Mouse (Mus musculus) cerebellum, adult 2 months (tissue): ENCODE results near the gene Tnik. TPM values are rescaled to one million over a fixed set of nuclear protein-coding genes. Genes with fewer than 3 reads are reported as not detected.

Experiments
- DNase-seq, 2 experiments: peaks; one replicate each; pipeline ENCODE4 v3.0.0; 2021
- H3K27ac ChIP-seq: fragments of 200-500 bp; 2 replicates; pipeline ENCODE4 v1.5.1; 2012; ENCODE audit warnings: low read length, control low read depth, inconsistent platforms; ENCODE audit not compliant: insufficient read depth
- H3K27me3 ChIP-seq: fragments of 200-500 bp; 2 replicates; pipeline ENCODE4 v1.6.1; 2012; ENCODE audit warnings: inconsistent platforms, mild to moderate bottlenecking, low read length, moderate library complexity; ENCODE audit not compliant: control insufficient read depth, insufficient read depth
- H3K4me1 ChIP-seq: fragments of 200-500 bp; 2 replicates; pipeline ENCODE4 v1.6.1; 2011; ENCODE audit warnings: low read length; ENCODE audit not compliant: control insufficient read depth, insufficient read depth
- H3K4me3 ChIP-seq: fragments of 200-500 bp; replicated peaks from 2 replicates; pipeline ENCODE3; 2011; ENCODE audit warnings: mild to moderate bottlenecking, low read depth, low read length, control low read depth; ENCODE audit not compliant: insufficient read depth
- CTCF ChIP-seq: fragments of 200-500 bp; IDR thresholded peaks from 2 replicates; pipeline ENCODE4 v1.5.1; 2011; ENCODE audit warnings: low read depth, mild to moderate bottlenecking, control low read depth, low read length, moderate library complexity, borderline replicate concordance; ENCODE audit not compliant: insufficient read depth
- POLR2A ChIP-seq: fragments of 200-500 bp; IDR thresholded peaks from 2 replicates; pipeline ENCODE4 v1.6.1; 2011; ENCODE audit warnings: low read length, control low read depth, borderline replicate concordance; ENCODE audit not compliant: insufficient read depth
- WGBS: fragments of 180-500 bp; shearing (Covaris S2); methylation state at CpG from one replicate; pipeline ENCODE4 v1.1.7; 2018; 5-methylcytosine and 5-hydroxymethylcytosine counted together
- polyA plus RNA-seq: library from polyadenylated mRNA; depleted of rRNA; stranded (reverse); fragments of >200 nt; gene quantifications from 2 replicates; pipeline ENCODE4 v1.2.3, GENCODE M21; 2012

The Tnik gene
- polyA plus RNA-seq, 1 experiment, result 72.0 TPM

GRCm38 (mm10) chr3:28593922-28594321 lies 330.9 kb downstream of the Tnik start:
- Histone ChIP-seq H3K27ac (no peak overlapping the region), H3K4me3 (no peak overlapping the region), H3K27me3 (no peaks in the 10 kb centered on the region), H3K4me1 (peaks cover 8% of the 10 kb centered on the region; the same call in 1 of the 2 replicates)
- no peak for DNase-seq
- 90% methylated on average over 16 of the region's 16 CpGs for WGBS
- TF ChIP-seq POLR2A (no peak), CTCF (no peak)

DNA sequence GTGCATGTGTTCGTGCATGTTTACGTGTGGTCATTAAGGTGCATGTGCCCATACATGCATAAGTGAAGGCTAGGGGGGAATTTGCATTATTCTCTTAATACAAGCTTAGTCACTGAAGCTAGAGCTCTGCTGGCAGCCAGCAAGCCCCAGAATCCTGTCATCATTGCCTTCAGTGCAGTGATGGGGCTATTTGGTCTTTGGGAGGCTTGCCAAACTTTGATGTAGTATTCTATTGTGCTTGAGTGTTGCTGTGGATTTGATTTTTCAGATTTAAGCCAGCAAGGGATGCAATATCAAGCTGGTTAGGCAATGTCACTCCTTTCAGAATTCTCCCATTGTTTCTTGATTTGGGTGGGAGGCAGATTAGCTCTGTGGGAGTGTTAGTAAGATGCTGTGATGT lies 336.5 kb downstream of the Tnik start:
- Histone ChIP-seq H3K4me3 (no peak overlapping the region), H3K4me1 (no peaks in the 10 kb centered on the region), H3K27ac (no peak overlapping the region), H3K27me3 (no peaks in the 10 kb centered on the region)
- 64% methylated on average over 2 of the region's 2 CpGs for WGBS
- no peak for TF ChIP-seq CTCF
- no peak for TF ChIP-seq POLR2A
- no peak for DNase-seq

DNA sequence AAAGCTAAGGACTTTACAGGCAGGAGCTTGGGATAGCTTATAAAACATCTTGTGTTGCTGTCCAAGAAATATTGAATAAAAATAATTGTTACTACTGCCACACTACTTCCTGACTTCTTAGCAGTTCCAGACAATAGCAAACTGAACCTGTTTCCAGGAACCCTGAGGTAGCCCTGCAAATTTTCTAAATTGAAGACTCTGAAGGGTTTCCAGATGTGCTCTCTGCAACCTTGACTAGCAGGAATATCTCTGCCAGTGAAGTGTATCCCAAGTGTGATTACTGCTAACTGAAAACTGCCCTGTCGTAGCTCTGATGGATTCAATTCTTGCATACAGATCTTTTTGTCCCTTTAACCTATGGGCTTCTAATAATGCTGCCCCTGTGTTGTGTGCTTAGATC lies 343.7 kb downstream of the Tnik start:
- Histone ChIP-seq H3K27me3 (no peaks in the 10 kb centered on the region), H3K27ac (no peak overlapping the region), H3K4me3 (no peak overlapping the region), H3K4me1 (no peaks in the 10 kb centered on the region)
- 56% methylated on average over 1 of the region's 1 CpGs for WGBS
- DNase-seq, result no peak
- TF ChIP-seq POLR2A, result no peak
- TF ChIP-seq CTCF, result no peak

- Histone ChIP-seq H3K27me3 (no peaks in the 10 kb centered on the region; the same call in 1 of the 2 replicates), H3K27ac (no peak overlapping the region), H3K4me1 (peaks cover 7% of the 10 kb centered on the region; the same call in 1 of the 2 replicates), H3K4me3 (no peak overlapping the region)
- no peak for DNase-seq
- WGBS, result 78% methylated on average over 5 of the region's 5 CpGs
- TF ChIP-seq POLR2A (no peak), CTCF (no peak)
These were observed 349.3 kb downstream of the Tnik start for GRCm38 (mm10) chr3:28612330-28612729.

- Histone ChIP-seq H3K27me3 (no peaks in the 10 kb centered on the region; the same call in 1 of the 2 replicates), H3K4me3 (no peak overlapping the region), H3K4me1 (peaks cover 7% of the 10 kb centered on the region; the same call in 1 of the 2 replicates), H3K27ac (no peak overlapping the region)
- DNase-seq, result peak in 1 of 2 experiments; percentile 45
- TF ChIP-seq CTCF (no peak), POLR2A (no peak)
- WGBS, result 52% methylated on average over 1 of the region's 1 CpGs
These were observed 353.4 kb downstream of the Tnik start for GRCm38 (mm10) chr3:28616386-28616785.

DNA sequence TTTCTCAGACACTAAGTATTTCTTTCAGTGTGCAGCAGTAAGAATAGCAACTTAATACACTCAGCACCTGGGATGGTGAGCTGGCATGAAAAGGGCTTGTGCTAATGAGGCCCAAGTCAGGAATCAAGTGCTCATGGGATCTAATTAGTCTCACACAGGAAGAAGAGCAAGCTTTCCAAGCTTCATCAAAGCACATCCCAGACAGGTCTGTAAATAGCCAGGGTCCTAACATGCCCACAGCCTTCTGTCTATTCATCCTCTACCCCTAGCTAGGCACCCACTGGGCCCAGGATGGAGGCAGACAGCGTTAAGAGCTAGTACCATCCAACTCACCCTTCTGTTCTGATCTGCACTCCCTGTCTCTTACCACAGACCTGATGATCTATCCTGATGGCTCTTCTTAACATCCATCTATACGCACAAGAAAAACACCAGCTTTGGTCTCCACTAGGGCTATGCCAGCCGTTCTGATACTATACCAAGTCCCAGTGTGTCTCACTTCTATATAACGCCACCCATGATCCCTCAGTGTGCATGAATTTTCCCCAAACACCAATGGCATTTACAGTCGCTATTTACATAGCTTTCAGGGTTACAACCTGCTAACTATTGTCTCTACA lies 354.1 kb downstream of the Tnik start:
- Histone ChIP-seq H3K27ac (no peak overlapping the region), H3K27me3 (no peaks in the 10 kb centered on the region; the same call in 1 of the 2 replicates), H3K4me3 (no peak overlapping the region), H3K4me1 (peaks cover 7% of the 10 kb centered on the region; the same call in 1 of the 2 replicates)
- no peak for DNase-seq
- WGBS, result 55% methylated on average over 5 of the region's 5 CpGs
- no peak for TF ChIP-seq CTCF
- TF ChIP-seq POLR2A, result no peak

- Histone ChIP-seq H3K27me3 (no peaks in the 10 kb centered on the region), H3K4me1 (peaks cover 4% of the 10 kb centered on the region; the same call in 1 of the 2 replicates), H3K4me3 (no peak overlapping the region), H3K27ac (no peak overlapping the region)
- WGBS, result 83% methylated on average over 2 of the region's 2 CpGs
- no peak for TF ChIP-seq POLR2A
- no peak for TF ChIP-seq CTCF
- no peak for DNase-seq
These were observed 358.8 kb downstream of the Tnik start for GRCm38 (mm10) chr3:28621792-28622191.

DNA sequence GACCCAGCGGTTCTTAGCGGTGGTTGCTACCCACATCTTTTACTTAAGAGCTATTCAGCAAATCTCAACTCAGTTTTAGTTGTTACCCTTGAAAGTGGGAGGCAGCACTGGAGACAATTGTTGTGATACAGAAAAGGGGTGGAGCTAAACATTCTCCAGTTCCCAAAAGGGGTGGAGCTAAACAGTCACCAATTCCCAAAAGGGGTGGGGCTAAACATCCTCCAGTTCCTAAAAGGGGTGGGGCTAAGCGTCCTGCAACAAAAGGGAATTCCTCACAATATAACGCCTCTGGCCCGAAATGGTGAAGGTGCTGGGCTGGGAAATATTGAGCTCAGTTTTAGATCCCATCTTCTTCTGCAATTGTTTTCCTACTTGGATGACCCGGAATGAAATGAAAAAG lies 363.8 kb downstream of the Tnik start:
- TF ChIP-seq POLR2A, result no peak
- no peak for TF ChIP-seq CTCF
- H3K4me3 ChIP-seq, result no peak overlapping the region
- H3K4me1 ChIP-seq, result no peaks in the 10 kb centered on the region
- WGBS, result 97% methylated on average over 6 of the region's 6 CpGs
- H3K27ac ChIP-seq, result no peak overlapping the region
- no peaks in the 10 kb centered on the region for H3K27me3 ChIP-seq
- no peak for DNase-seq

GRCm38 (mm10) chr3:28636778-28637177 lies 373.8 kb downstream of the Tnik start:
- H3K27ac ChIP-seq, result no peak overlapping the region
- 85% methylated on average over 4 of the region's 4 CpGs for WGBS
- TF ChIP-seq CTCF, result no peak
- TF ChIP-seq POLR2A, result no peak
- no peak overlapping the region for H3K4me3 ChIP-seq
- no peaks in the 10 kb centered on the region for H3K4me1 ChIP-seq
- DNase-seq, result no peak
- H3K27me3 ChIP-seq, result no peaks in the 10 kb centered on the region
